In genomic region chr4:82723048-82723447, GRCm38 (mm10) we compare ENCODE assay signal across 26 mouse cellular contexts. TPM values are rescaled to one million over a fixed set of nuclear protein-coding genes. Genes with fewer than 3 reads are reported as not detected.
A peak's percentile ranks its signal among the peaks of the same experiment; 100 is the strongest.
DNase-seq lines count a peak whose midpoint lies in the region; ATAC-seq and TF ChIP-seq lines count a peak whose summit lies in the region.
"Had no signal": no experiment of that assay in that cellular context is flagged by ENCODE, and none has a peak within 500 bp of the region (broad histone marks: within the 10 kb centered on the region; RNA-seq: fewer than 3 reads in every experiment).

No protein-coding gene starts in this region.

- intact Hi-C loops in heart, postnatal 14 days (cut with DNase I): no loop called here

- H3K27me3 ChIP-seq in heart, embryonic 10.5 days (ENCODE audit: insufficient read depth, poor library complexity, severe bottlenecking): no peaks in the 10 kb centered on the region
- no peaks in the 10 kb centered on the region for H3K27me3 ChIP-seq in midbrain, postnatal 0 days (ENCODE audit: insufficient read depth, low read length)
- no peaks in the 10 kb centered on the region for H3K27me3 ChIP-seq in intestine, postnatal 0 days (replicated peaks; ENCODE audit: control insufficient read depth, insufficient read depth, low read length)
- H3K27me3 ChIP-seq: CH12.LX; forebrain, embryonic 13.5 days; heart, embryonic 13.5 days; hindbrain, embryonic 12.5 days; hindbrain, embryonic 15.5 days; Patski had no signal

- peak; percentile 36 for DNase-seq in heart, embryonic 10.5 days (ENCODE audit: low spot score)
- no peak for DNase-seq in heart, postnatal 14 days
- peak; percentile 28 for DNase-seq in retina, postnatal 1 day
- no peak for DNase-seq in retina, embryonic 14.5 days (ENCODE audit: low spot score)
- no peak for DNase-seq in midbrain, postnatal 0 days (ENCODE audit: low spot score)
- DNase-seq in T-cell, adult 2 months (ENCODE audit: low spot score): no peak
- DNase-seq: adrenal gland, adult 2 months; adrenal gland, postnatal 14 days; B cell, adult 2 months; cerebellum, adult 11-12 months; cerebellum, adult 8-10 months; cerebellum, postnatal 10 days; cerebellum, postnatal 36 days; gastrocnemius, postnatal 10 days; gastrocnemius, postnatal 36 days had no signal

- no peaks in the 10 kb centered on the region for H3K4me1 ChIP-seq in heart, embryonic 10.5 days
- no peaks in the 10 kb centered on the region for H3K4me1 ChIP-seq in midbrain, postnatal 0 days (ENCODE audit: insufficient read depth, low read length)
- no peaks in the 10 kb centered on the region for H3K4me1 ChIP-seq in intestine, postnatal 0 days (replicated peaks; ENCODE audit: control insufficient read depth, insufficient read depth, low read length)
- H3K4me1 ChIP-seq: heart, embryonic 13.5 days; hindbrain, embryonic 12.5 days; hindbrain, embryonic 15.5 days had no signal

- H3K4me3 ChIP-seq in heart, embryonic 10.5 days: no peak overlapping the region
- no peak overlapping the region for H3K4me3 ChIP-seq in midbrain, postnatal 0 days (ENCODE audit: low read depth, low read length)
- H3K4me3 ChIP-seq in intestine, postnatal 0 days (ENCODE audit: low read depth, low read length): no peak overlapping the region
- H3K4me3 ChIP-seq: forebrain, embryonic 10.5 days; forebrain, embryonic 13.5 days; heart, embryonic 13.5 days; hindbrain, embryonic 12.5 days; hindbrain, embryonic 15.5 days had no signal

- H3K9me3 ChIP-seq in heart, embryonic 10.5 days: 0 out of 2 replicates have a peak, but pooled peaks cover 5% of the 10 kb centered on the region
- H3K9me3 ChIP-seq in midbrain, postnatal 0 days (ENCODE audit: low read length): no peaks in the 10 kb centered on the region
- no peaks in the 10 kb centered on the region for H3K9me3 ChIP-seq in intestine, postnatal 0 days (ENCODE audit: control insufficient read depth)

- WGBS in heart, embryonic 10.5 days: 77% methylated on average over 8 of the region's 8 CpGs
- 58% methylated on average over 8 of the region's 8 CpGs for WGBS in midbrain, postnatal 0 days
- 85% methylated on average over 8 of the region's 8 CpGs for WGBS in intestine, postnatal 0 days

- 0 out of 2 replicates have a peak, but pooled peaks have one; percentile 52 for ATAC-seq in midbrain, postnatal 0 days (ENCODE audit: low FRiP score)
- ATAC-seq in intestine, postnatal 0 days: no peak
- ATAC-seq: forebrain, embryonic 13.5 days; forebrain, embryonic 16.5 days; Patski had no signal

- no peak overlapping the region for H3K4me2 ChIP-seq in midbrain, postnatal 0 days (ENCODE audit: low read depth, low read length, poor library complexity, severe bottlenecking)
- no peak overlapping the region for H3K4me2 ChIP-seq in intestine, postnatal 0 days (replicated peaks; ENCODE audit: low read depth)
- H3K4me2 ChIP-seq: forebrain, embryonic 13.5 days; heart, embryonic 13.5 days; hindbrain, embryonic 12.5 days; hindbrain, embryonic 15.5 days had no signal

- H3K9ac ChIP-seq in midbrain, postnatal 0 days (replicated peaks; ENCODE audit: low read length, poor library complexity, severe bottlenecking): no peak overlapping the region
- H3K9ac ChIP-seq in intestine, postnatal 0 days (ENCODE audit: low read depth, low read length): no peak overlapping the region
- H3K9ac ChIP-seq: forebrain, embryonic 13.5 days; heart, embryonic 13.5 days; hindbrain, embryonic 12.5 days; hindbrain, embryonic 15.5 days had no signal

- H3K36me3 ChIP-seq in heart, embryonic 10.5 days: no peaks in the 10 kb centered on the region
- H3K36me3 ChIP-seq in midbrain, postnatal 0 days (ENCODE audit: insufficient read depth, low read length): no peaks in the 10 kb centered on the region
- no peaks in the 10 kb centered on the region for H3K36me3 ChIP-seq in intestine, postnatal 0 days (ENCODE audit: control insufficient read depth, insufficient read depth)
- H3K36me3 ChIP-seq: forebrain, embryonic 10.5 days; G1E; heart, embryonic 13.5 days; hindbrain, embryonic 12.5 days; hindbrain, embryonic 15.5 days had no signal

- H3K27ac ChIP-seq in heart, embryonic 10.5 days: no peak overlapping the region
- H3K27ac ChIP-seq in midbrain, postnatal 0 days (ENCODE audit: low read depth, low read length): no peak overlapping the region
- no peak overlapping the region for H3K27ac ChIP-seq in intestine, postnatal 0 days (ENCODE audit: low read depth, low read length)
- H3K27ac ChIP-seq: forebrain, embryonic 10.5 days; forebrain, embryonic 13.5 days; heart, embryonic 13.5 days; hindbrain, embryonic 12.5 days; hindbrain, embryonic 15.5 days had no signal

- no peak for TF ChIP-seq CTCF in midbrain, postnatal 0 days (IDR thresholded peaks at IDR 0.05)
- no peak for TF ChIP-seq CTCF in intestine, postnatal 0 days (IDR thresholded peaks at IDR 0.05; ENCODE audit: low read depth)

RNA-seq across cellular contexts. Expression of gene Nfib, which starts 17.5 kb away (rescaled TPM):
- 38.1 and 38.9 TPM in 2 replicates for polyA plus RNA-seq in heart, embryonic 10.5 days (2016; fragmentation: Nextera tagmentation; extraction: Ambion mirVana)
- 100 to 1,000 TPM; 136 to 138 TPM for total RNA-seq in heart, postnatal 14 days (2021)
- 59.9 and 62.8 TPM in 2 replicates for total RNA-seq in midbrain, postnatal 0 days (2014; rRNA removed)
- polyA plus RNA-seq in midbrain, postnatal 0 days (2015; fragmentation: Nextera tagmentation; extraction: Ambion mirVana): 19.9 and 27.7 TPM in 2 replicates
- polyA plus RNA-seq in intestine, postnatal 0 days (2015; fragmentation: Nextera tagmentation; extraction: Ambion mirVana): 13.5 and 16.4 TPM in 2 replicates
- total RNA-seq: granulocyte monocyte progenitor cell, adult 5-6 weeks had no signal
- polyA plus RNA-seq: G1E had no signal

Comparison
In these comparisons a context has a peak if more than half of its experiments do, and no peak if none do; other contexts are left out.
1. DNase-seq: peak in heart, embryonic 10.5 days (single experiment) and retina, postnatal 1 day (single experiment); none in heart, postnatal 14 days (0 of 2), retina, embryonic 14.5 days (single experiment), midbrain, postnatal 0 days (single experiment) and T-cell, adult 2 months (single experiment).